ENCODE assay signal across 15 mouse cellular contexts in the genomic region with DNA sequence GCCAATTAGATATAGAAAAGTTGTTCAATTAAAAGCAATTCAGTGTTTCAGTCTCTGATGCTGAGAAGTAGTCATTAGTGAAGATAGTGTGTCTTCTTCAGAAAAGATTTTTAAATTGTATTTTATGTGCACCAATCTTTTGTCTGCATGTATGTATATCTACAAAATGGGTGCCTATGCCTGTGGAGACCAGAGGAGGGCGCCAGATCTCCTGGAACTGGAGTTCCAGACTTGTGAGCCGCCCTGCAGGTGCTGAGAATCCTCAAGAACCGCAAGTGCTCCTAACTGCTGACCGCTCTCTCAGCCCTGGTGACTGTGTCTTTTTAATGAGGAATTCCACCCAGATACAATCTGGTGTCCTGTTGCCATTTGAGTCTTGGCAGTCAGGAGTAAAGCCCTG.
DNase-seq lines count a peak whose midpoint lies in the region; ATAC-seq and TF ChIP-seq lines count a peak whose summit lies in the region.
"Had no signal": no experiment of that assay in that cellular context is flagged by ENCODE, and none has a peak within 500 bp of the region (broad histone marks: within the 10 kb centered on the region; RNA-seq: fewer than 3 reads in every experiment).

No protein-coding gene starts in this region.

- 0 out of 2 replicates have a peak, but pooled peaks cover 2% of the 10 kb centered on the region for H3K4me1 ChIP-seq in lung, embryonic 14.5 days (ENCODE audit: insufficient read depth)

- no peaks in the 10 kb centered on the region for H3K9me3 ChIP-seq in lung, embryonic 14.5 days (ENCODE audit: low read depth, low read length)
- H3K9me3 ChIP-seq: G1E; heart, embryonic 13.5 days; limb, embryonic 15.5 days had no signal

- peak; percentile 32; the same call in 1 of the 2 replicates for TF ChIP-seq CTCF in lung, embryonic 14.5 days (IDR thresholded peaks at IDR 0.05; ENCODE audit: low read depth)

- H3K27me3 ChIP-seq in lung, embryonic 14.5 days (ENCODE audit: insufficient read depth, low read length), result no peaks in the 10 kb centered on the region
- H3K27me3 ChIP-seq: heart, embryonic 13.5 days; limb, embryonic 15.5 days had no signal

- peak; percentile 21 for DNase-seq in CD4-positive, CD25-positive, alpha-beta regulatory T cell, adult 2 months (ENCODE audit: low read depth, low spot score)
- no peak for DNase-seq in lung, embryonic 14.5 days
- no peak for DNase-seq in lung, adult 18-20 months
- DNase-seq in WW6 (ENCODE audit: low read depth, low spot score), result peak; percentile 45
- DNase-seq in testis, postnatal 10 days (ENCODE audit: low spot score), result peak; percentile 45
- DNase-seq in layer of hippocampus, postnatal 14 days (ENCODE audit: low spot score in 2 of 2), result no peak
- DNase-seq in c-Kit-positive CD71-positive TER-119-positive erythroid progenitor cells, embryonic 14.5 days (ENCODE audit: low spot score), result no peak
- DNase-seq: cerebellum, adult 11-12 months; right cerebral cortex, adult 18-20 months; thymus, adult 18-20 months had no signal

- no peak for ATAC-seq in CD4-positive, CD25-positive, alpha-beta regulatory T cell, adult 4 months
- no peak for ATAC-seq in lung, embryonic 14.5 days (ENCODE audit: insufficient read depth)
- ATAC-seq: activated CD4-positive, CD25-positive, alpha-beta regulatory T cell, adult 4 months had no signal

- WGBS in lung, embryonic 14.5 days, result 81% methylated on average over 4 of the region's 4 CpGs

- no peaks in the 10 kb centered on the region for H3K36me3 ChIP-seq in lung, embryonic 14.5 days (ENCODE audit: insufficient read depth)
- H3K36me3 ChIP-seq: G1E had no signal

- H3K4me3 ChIP-seq in lung, embryonic 14.5 days (ENCODE audit: low read depth, low read length), result no peak overlapping the region
- H3K4me3 ChIP-seq: heart, embryonic 13.5 days; limb, embryonic 15.5 days had no signal

- no peak overlapping the region for H3K9ac ChIP-seq in lung, embryonic 14.5 days
- H3K9ac ChIP-seq: heart, embryonic 13.5 days; limb, embryonic 15.5 days had no signal

- no peak overlapping the region for H3K27ac ChIP-seq in lung, embryonic 14.5 days (ENCODE audit: low read depth)
- H3K27ac ChIP-seq: heart, embryonic 13.5 days; limb, embryonic 15.5 days had no signal

- no peak overlapping the region for H3K4me2 ChIP-seq in lung, embryonic 14.5 days
- H3K4me2 ChIP-seq: heart, embryonic 13.5 days; limb, embryonic 15.5 days had no signal

Comparison
In these comparisons a context has a peak if more than half of its experiments do, and no peak if none do; other contexts are left out.
1. DNase-seq: peak in CD4-positive, CD25-positive, alpha-beta regulatory T cell, adult 2 months (single experiment), WW6 (single experiment) and testis, postnatal 10 days (single experiment); none in lung, embryonic 14.5 days (single experiment), lung, adult 18-20 months (0 of 2), layer of hippocampus, postnatal 14 days (0 of 2) and c-Kit-positive CD71-positive TER-119-positive erythroid progenitor cells, embryonic 14.5 days (single experiment).